Mouse (Mus musculus) adrenal gland, postnatal 4 days (tissue): ENCODE results near the gene Mapk8ip3. TPM values are rescaled to one million over a fixed set of nuclear protein-coding genes. Genes with fewer than 3 reads are reported as not detected.
A peak's percentile ranks its signal among the peaks of the same experiment; 100 is the strongest.

Source experiments
- DNase-seq, 2 experiments: peaks; one replicate each; pipeline ENCODE4 v3.0.0; 2021 to 2022; ENCODE audit warnings: low spot score in 2 of 2, mixed read lengths in 2 of 2
- total RNA-seq, 2 experiments: library from RNA; stranded (reverse); gene quantifications; 2 replicates each; pipeline ENCODE4 v1.2.3; 2021

Mapk8ip3 gene
- total RNA-seq, 2 experiments from 2014 or later = 150 to 153 TPM

DNA sequence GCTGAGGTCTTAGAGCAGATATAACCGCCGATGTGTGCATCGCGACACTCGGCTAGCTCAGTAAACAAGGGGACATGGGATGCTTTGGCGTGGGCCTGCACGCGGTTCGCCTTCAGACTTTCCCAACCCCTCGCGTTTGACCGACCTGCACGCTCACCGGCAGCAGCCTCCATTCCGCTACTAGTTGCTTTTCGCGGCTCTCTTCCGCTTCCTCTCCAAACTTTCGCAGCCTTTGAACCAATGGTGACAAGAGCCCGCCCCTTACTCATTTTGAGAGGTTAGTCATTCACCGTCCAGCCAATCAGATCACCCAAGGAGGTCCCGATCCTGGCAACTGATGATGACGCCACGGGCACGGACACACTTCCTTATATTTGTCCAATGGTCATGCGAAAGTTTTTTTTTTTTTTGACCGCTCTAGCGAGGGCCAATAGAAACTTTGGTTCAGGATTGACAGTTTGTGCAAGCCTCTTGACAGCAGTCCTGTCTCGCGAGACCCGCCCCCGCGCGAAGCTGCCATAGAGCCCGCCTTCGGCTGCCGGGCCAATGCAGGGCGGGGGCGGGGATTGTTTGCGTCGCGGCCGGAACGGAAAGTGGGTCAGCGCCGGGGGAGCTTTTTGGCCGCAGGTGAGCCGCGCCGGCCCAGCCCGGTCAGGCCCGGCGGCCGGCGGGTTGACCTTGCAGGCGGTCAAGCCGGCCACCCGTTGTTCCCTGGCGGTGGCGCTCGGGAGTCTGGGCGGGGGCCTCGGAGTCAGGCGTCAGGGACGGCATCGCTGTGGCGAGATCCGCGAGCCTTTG is 50.4 kb downstream of the Mapk8ip3 start, which contains the start of the genes Nubp2 and Spsb3:
Gene Nubp2, minus strand, starts transcription at position 216 of the 798 bp plus-strand sequence.
Gene Spsb3, plus strand, starts transcription at position 510 of the 798 bp plus-strand sequence.
- peak; percentile 92 to 93 for DNase-seq

DNA sequence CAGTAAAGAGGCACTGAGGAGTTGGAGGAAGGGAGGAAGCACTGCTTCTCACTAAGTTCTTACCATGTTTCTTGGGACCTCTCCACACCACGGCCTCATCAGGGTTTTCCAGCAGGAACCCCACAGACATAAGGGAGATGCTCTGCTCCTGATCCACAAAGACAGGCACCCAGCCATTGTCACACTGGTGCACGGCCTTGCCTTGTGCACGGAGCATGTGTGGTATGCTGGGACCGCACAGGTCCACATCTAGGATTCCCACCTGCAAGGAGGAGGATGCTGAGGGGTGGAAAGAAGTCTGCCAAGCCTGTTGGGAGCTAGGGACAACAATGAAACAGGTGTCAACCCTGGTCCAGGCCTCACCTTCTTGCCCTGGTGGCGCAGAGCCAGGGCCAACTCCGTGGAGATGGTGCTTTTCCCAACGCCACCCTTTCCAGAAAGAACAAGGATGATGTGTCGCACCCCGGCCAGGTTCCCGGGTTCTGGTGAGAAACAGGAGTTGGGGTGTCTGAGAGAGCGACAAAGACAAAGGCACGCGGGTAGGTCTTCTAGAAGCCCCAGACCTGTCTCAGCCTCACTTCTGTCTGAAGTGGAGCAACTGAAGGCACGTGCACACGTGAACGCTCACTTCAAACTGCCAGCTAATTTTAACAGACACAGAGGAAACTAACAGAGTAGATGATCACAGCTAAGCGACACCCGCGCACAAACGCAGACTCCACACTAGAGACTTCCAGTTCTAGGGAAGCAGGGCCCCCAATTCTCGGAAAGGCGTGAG is 51.2 kb downstream of the Mapk8ip3 start:
- DNase-seq = no peak

DNA sequence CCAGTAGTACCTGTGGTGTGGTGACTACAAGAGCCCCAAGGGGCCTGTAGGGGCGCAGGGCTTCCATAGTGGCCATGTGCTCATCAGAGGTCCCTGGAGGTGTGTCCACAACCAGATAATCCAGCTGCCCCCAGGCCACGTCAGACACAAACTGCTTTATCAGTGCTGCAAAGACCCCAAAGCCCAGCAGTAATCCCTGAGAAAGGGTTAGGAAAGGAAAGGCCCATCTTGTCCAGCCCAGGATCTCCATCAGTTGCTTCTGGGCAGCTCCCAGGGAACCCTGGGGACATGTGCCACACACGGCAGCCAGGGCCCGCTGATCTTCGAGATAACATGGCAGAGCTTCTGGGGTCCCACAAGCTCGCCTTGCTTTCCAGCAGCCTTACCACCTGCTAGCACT is 52.4 kb downstream of the Mapk8ip3 start:
- DNase-seq = no peak

DNA sequence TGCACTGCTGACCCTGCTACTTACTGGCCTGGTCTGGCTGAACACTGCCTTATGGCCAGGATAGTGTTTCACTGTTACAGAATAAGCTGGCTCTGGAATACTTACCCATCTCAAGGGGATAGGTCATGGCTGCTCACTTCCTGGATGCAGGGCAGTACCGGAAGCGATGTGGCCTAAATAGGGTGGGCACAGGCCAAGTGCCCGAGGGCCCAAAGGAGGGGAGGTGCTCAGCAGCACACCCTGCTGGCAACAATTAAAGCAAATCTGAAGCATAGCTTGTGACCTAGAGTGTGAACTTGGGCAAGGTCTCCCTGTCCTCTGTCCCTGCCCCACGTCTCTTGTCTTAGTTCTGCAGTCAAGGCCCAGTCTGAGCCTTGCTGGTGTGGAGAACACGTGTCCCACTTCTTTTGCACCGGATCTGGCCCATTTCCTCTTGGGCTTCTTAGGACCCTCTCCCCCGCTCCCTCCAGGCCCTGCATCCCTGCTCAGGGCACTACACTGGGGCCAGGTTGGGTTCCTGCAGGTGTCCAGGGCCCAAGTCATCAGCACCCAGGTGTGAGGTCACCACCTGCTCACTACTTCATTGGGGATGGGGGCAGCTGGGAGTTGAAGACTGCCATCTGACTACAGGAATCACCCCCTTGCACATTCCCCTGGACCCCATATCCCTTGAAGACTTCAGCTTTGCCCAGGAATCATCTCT is 54.9 kb downstream of the Mapk8ip3 start:
- DNase-seq = no peak

DNA sequence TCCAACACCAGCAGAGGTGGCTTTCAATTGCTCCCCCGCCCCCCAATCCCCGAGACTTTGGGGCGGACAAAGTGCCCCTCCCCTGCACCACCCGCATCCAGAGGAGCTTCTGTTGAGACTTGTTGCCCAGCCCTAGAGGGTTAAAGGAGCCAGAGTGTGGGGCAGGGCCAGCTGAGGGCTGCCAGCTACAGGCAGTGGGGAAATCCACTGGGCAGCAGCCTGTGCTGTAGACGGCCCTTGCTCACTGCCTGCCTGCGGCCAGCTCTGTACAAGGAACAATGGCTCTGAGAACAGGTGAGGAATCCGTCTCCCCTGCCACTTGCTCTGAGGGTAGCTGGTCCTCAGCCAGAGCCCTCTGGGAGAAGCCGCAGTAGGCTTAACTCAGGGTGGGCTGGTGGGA is 58.2 kb downstream of the Mapk8ip3 start:
- no peak for DNase-seq

DNA sequence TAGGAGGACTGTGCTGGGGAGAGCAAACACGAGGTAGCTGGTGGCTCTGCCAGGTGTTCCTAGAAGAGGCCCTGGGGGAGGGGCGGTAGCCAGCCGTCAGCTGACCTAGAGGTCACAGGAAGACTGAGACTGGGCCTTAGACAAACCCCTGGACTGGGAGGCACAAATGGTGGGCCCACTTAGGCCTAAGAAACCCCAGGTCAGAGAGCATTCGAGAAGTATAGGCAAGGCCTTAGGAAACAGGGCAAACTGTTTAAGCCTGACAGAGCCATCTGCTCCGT is 58.7 kb downstream of the Mapk8ip3 start:
- DNase-seq = no peak

DNA sequence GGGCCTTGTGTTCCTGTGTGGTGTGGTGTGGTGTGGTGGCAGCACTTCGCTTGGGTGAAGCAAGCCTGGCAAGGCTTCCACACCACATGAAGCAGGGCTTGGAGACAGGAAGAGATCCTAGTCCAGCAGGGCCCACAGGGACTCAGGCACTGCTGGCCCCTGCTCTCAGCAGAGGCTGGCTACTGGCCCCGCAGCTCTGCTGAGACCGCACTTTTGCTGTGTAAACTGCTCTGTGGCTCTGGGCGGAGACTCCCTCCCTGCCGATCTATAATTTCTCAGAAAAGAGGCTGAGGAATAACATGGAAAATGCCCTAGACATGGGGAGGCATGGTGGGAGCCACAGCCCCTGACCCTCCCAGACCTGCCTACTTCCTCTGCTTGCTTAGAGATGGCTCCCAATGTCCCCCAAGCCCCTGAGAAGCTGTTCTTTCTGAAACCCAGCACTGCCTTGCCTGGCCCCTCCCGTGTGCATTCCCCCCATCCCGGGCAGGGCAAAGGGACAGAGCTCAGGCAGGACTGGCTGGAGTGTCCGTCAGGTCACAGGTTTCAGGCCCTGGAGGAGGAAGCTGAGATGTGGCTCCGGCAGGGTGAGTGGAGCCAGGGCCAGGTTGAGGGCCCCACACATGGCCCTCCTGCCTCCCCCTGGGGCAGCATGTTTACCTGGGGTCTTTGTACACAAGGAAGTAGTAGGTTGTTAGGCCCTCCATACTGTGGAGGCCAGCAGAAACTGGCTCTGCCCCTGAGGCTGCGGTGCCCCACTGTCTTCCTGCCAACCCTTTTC is 59.3 kb downstream of the Mapk8ip3 start:
- DNase-seq = no peak

DNA sequence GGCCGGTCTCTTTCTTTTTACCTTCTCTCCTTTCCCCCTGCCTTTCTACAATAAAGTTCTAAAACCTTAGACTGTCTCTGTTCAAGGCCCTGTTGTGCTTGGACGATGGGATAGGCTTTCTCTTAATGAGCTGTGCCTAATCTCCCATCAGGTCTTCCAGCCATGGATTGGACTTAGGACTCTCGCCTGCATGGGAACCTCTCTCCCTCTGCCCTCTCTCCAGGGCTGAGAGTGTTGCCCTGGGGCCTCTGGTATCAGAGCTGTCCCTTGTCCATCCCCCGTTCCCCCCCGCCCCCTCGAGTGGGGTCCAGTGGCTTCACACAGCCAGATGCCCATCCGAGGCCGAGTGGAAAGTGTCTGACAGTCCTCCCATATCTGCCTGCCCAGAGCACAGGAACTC is 61.8 kb downstream of the Mapk8ip3 start:
- DNase-seq = no peak

DNA sequence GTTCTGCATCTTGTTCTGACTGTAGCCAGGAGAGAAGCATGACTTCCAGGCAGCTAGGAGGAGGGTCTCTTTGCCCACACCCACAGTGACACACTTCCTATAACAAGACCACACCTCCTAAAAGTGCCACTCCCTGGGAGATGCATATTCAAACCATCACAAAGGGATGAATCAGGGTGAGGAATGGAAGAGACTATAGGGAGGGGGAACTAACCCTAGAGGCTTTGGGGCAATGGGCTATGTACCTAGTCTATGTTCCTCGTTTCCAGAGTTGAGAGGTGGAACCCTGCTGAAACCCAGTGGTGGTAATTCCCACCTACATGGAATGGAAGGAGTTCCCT is 62.4 kb downstream of the Mapk8ip3 start:
- DNase-seq = no peak

DNA sequence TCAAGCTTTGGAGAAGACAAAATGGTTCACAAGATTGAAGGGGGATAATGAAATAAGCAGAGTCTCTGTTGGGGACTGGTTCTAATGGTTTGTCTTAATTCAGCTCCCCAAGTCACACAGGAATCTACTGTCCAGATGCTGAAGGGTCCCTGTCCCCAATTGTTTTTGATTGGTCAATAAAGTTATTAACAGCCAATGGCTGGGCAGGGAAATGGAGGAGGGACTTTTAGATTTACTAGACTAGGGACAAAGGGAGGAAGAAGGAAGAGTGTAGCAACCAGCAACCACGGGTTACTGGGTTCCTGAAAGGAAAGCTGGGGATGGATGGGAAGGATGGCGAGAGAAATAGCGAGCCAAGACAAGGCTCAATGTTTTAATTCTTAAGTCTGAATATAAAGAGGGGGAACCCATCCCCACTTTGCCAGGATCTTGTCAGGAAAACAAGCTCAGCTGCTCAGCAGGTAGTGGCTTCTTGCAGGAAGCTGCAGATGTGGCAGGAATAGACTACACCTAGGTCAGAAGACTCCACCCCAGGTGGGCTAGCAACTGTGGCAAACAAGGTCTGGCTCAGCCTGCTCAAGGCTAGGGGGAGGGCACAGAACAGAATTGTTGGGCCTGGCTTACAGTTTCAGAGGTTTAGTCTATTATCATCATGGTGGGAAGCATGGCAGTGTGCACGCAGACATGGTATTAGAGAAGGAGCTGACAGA is 62.9 kb downstream of the Mapk8ip3 start:
- DNase-seq = no peak

DNA sequence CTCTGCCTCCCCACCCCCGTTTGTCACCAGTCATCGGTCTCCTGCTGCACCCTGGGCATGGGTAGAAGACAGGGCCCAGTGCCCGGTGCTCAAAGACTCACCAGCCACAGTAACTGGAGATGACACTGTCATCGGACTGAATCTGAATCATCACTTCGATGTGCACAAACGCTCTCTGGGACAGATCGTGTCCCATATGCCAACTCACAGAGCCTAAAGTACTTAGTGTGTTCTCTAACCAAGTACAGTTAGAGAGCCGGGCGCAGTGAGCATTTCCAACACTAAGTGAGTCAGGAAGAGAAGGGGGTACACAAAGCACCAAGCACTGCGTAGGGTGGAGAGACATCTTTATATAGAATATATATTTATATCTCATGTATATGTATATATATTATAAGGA is 68.9 kb downstream of the Mapk8ip3 start:
- no peak for DNase-seq

DNA sequence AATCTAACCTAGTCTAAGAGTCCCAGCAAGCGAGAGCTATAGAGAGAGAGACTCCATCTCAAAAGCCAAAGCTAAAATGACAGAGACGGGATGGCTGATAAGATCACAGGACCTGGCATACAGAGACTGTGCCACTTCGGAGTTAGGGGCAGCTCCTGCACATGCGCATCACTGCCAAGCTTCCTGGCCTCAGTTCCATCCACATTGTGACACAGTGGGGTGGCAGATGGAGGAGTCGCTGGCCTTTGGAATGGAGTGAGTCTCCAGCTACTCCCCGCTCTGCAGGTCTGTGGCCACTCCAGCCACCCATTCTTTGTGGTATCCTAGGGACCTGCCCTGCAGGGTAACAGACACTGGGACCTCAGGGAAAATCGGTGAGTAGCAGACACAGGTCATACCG is 71.0 kb downstream of the Mapk8ip3 start, which contains the start of gene Igfals:
Gene Igfals, plus strand, starts transcription at position 222 of the 400 bp plus-strand sequence.
- DNase-seq = no peak

DNA sequence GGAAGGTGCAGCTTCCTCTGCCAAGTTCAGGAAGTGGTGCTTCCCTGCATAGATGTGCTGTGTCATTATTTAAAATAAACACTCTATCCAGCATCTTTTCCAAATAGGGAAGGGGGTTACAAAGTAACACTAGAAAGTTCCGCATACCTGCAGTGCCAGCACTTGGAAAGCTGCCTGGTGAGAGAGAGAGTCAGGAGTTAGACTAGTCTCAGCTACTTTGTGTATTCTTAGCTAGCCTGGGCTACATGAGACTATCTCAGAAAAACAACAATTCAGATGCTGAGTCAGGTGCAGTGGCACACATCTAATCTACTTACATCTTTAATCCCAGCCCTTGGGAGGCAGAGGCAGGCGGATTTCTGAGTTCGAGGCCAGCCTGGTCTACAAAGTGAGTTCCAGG is 75.0 kb downstream of the Mapk8ip3 start:
- no peak for DNase-seq

DNA sequence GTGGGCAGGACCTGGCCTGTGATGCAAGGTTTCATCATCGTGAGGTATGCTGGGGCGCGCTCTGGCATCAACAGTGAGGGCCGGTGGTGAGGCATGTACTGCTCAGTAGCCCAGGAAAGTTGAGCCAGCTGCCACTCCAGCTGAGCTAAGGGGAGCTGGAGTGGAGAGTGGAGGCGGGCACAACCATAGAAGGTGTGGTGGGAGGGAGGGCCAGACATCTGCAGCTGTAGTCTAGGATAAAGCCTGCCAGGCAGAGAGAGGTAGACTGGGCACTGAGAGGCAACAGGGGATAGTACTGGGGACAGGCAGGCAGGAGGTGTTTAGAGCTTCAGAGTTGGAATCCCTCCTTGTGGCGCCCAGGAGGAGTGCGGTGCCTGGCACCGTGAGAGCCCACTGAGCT is 76.7 kb downstream of the Mapk8ip3 start:
- DNase-seq = no peak

DNA sequence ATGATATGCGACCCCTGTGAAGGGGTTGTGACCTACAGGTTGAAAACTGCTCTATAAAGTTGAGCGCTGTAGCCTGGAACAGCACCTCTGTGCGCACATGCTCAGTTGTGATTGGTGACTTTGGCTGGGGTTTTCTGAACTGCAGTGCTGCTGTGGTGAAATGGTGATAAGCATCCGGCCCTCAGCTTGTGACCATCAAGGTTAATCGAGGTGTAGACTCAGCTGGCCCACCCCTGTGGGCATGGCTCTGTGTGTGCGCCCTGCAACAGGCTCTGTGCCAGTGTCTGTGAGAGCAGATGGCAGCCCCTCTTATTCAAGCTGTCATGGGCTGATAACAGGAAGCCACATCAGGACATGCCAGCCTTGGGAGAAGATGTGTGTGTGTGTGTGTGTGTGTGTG is 77.8 kb downstream of the Mapk8ip3 start:
- DNase-seq = no peak

DNA sequence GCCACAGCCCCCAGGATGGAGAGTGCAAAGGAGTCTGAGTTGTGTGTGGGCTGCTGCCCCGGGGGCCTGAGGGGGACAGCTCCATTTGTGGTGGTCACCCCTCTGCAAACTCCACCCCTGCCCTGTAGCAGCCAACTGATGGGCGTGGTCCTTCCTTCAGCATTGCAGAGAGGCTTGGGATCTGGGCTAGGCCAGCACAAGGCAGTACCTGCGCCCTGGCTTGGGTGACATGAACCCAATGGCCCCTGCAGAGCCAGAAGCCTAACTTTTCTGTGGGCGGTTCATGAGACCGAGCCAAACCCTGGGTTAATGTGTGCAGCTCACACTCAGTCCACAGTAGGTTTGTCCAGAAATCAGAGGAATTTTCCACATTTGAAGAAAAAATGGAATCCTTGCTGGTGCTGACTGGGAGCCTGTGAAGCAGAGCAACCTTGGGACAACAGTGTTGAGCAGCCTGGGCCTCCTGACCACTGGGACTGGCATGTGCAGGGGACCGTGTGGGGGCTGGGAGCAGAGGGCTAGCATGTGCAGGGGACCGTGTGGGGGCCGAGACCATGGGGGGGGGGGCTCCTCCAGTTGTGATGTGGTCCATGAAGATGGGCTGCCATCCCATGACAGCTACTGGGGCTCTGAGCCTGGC is 78.8 kb downstream of the Mapk8ip3 start:
- DNase-seq = no peak

DNA sequence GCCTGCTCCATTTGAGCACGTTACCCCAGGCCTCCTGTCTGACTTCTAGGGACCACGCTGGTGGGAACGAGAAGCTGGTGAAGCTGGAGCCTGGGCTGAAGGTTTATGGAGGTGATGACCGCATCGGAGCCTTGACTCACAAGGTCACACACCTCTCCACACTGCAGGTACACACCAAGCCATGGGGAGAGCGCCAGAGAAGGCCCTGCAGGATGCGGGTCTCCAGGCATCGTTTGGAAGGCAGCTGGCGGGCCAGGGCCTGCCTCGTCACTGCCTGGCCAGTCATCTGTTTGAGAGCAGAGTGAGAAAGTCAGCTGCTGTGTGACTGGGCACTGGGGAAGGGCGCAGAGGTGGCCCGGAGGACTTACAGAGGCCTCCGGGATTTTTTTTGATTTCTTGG is 80.2 kb downstream of the Mapk8ip3 start:
- DNase-seq = no peak

DNA sequence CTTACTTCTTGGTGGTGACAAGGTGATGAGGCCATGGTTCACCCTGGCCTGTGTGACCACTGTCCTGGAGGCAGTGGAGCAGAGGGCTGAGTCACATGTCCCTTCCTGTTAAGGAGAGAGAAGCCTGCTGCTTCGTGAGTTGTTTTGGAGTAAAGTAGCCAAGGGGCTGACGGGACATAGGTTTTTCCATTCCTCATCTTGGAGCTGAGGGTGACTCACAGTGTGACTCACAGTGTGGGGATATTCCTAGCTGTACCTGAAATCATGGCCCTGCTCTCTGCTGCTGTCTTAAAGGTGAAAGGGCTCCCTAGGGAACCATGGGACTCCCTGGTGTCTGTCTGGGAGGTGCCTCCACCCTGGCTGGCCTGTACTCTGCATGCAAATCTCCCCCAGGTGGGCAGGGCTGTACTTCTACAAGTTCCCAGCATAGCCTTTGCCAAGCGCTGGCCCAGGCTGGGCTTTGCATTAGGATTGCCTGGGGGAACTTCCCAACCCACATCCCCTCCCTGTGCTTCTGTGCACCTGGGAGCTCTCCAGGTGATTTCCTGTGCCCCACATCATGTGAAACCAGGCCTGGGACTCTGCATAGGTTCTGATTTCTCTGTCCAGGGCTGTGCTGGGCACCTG is 80.8 kb downstream of the Mapk8ip3 start:
- DNase-seq = no peak

DNA sequence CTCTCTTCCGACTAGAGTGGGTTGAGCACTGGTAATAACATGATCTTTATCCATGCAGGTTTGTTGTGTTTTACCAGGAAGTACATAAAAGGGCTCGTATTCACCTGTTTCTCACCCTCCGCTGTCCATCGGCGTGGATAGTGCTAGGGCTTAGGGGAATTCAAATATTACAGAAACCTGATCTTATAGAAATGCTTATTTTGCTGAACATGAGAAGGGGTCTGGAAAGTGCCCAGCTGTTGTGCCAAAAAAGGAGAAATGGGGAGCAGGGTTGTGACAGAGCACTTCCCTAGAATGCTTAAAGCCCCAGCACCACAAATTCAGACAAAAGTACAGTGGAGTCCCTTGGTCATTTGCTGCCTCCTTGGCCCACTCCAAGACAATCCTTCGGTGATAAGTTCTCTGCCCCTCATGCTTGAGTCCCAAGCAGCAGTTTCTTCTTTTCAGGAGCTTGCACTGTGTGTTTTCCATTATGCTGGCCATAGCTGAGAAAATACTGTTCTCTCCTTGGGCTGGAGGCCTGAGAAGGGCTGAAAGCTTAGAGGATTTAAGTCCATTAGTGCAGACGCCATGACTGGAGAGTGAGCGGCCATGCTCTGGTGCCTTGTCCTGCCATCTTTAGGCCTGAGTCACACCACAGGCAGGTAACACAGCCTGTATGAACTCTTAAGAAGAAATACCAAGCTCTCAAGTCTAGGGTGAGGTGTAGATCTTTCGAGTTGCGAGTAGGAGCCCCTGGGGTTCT is 85.2 kb downstream of the Mapk8ip3 start:
- no peak for DNase-seq
